Mouse (Mus musculus) right cerebral cortex, adult 2 months (tissue): ENCODE data around the gene 9130213A22Rik.

Experiments
- DNase-seq, 2 experiments: peaks; one replicate each; pipeline ENCODE4 v3.0.0; 2021 to 2022; ENCODE audit warnings: low spot score in 2 of 2

Gene 9130213A22Rik

DNA sequence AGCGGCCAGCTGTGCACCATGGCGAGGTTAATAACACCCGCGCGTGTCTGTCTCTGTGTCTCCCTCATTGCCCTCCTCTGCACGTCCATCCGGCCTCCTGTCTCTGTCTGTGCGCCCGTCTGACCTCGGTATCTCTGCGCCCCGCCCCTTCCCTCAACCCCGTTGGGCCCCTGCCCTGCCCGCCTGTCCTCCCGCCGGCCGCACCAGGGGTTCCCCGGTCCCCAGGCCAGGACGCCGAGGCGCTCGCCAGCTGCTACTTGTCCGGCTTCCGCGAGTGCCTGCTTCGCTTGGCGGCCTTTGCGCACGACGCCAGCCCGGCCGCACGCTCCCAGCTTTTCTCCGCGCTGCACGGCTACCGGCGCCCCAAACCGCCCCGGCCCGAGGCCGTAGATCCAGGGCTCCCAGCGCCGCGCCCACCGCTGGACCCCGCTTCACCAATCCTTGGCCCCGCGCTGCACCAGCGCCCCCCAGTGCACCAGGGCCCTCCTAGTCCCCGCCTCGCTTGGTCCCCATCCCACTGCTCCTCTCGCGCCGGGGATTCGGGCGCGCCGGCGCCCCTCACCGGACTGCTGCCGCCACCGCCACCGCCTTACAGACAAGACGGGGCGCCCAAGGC, at the start of gene 9130213A22Rik:
9130213A22Rik (minus strand) TSS at position 254 of the 616 bp plus-strand sequence.
- DNase-seq, result peak; percentile 81 to 85

DNA sequence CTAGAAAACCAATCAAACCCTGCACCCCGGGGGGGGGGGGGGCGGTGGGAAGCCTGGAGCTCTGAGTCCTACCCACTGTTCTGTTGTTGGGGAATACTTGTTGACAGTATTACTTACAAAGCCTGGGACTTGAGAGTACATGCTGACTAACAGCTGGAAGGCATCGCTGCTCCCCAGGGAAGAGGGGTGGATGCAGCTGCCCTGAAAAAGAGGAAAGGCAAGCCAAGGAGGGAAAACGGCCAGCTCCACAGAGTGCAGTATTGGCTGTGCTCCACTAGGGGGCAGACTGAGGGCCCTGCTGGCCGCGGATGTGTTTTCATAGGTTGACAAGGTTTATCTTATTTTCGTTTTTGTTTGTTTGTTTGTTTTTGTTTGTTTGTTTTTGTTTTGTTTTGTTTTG, 49.2 kb upstream of the 9130213A22Rik start:
- DNase-seq, result peak in 1 of 2 experiments; percentile 57

DNA sequence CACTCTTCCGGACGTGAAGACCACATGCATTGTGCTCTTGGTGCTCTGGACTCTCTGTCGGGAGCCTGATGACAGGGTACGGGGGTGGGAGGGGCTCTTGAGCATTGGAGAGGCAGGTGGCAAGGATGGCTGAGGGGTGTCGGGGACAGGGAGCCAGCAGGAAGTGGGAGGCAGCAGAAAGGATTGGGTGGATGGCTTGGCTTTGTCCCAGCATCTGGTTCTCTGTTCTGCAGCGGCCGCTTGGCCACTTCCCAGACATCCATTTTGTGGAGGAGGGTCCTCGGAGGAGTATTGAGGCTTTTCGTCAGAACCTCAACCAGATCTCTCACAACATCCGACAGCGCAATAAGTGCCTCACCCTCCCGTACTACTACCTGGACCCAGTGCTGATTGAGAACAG, 46.9 kb upstream of the 9130213A22Rik start:
- peak; percentile 62 to 63 for DNase-seq

DNA sequence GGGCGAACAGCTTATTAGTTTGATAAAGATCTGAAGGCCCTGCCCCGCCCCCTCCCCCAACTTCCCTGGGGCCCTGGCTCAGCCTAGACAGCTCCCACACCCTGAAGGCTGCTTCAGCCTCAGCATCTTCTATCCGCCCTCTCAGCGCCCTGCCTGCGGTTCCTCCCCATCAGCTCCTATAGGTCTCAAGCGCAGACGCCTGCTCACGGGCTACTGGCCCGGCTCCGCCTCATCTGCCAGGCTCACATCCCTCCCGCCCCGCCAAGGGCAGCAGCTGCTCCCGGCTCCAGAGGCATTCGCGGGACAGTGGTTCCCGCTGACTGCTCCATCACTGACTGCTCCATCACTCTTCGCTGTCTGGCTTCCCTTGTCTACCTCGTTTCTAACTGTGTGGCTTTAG, 34.4 kb upstream of the 9130213A22Rik start, which contains the start of gene Alox12b:
Alox12b (plus strand) TSS at position 190 of the 400 bp plus-strand sequence.
- peak in 1 of 2 experiments; percentile 25 for DNase-seq

DNA sequence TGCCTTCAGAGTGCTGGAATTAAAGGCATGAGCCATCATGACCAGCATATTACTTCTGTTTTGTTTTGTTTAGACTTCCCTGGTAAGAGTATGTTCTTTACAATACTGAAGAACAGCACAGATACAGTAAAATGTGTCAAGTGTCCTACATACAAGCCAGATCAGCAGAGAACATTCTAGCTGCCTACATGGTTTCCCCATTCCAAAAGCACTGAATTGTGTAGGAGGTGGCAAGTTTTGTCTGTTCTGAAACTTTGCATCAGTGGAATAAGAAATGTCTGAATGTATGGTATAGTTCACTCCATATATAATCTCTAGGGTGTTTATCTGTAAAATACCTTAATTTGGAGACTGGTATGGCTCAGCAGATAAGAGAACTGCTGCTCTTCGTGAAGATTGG, 33.0 kb upstream of the 9130213A22Rik start:
- no peak for DNase-seq

DNA sequence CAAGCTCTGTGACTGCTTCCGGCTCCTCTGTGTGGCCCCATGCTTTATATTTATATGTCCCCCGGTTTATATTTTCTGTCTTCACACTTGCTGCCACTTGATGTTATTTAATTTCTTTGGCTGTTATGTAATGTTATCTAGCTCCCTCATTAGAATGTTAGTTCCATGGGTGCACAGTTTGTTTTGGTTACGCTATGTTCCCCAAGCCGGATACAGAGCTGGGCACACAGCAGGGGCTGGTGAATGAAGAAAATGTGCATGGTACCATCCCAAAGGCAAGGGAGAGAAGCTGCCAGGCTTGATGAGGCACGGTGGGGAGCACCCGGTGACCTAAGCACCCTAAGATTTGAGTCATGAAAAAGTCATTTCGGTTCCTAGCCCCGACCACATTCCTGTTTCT, 31.4 kb upstream of the 9130213A22Rik start:
- DNase-seq, result no peak

DNA sequence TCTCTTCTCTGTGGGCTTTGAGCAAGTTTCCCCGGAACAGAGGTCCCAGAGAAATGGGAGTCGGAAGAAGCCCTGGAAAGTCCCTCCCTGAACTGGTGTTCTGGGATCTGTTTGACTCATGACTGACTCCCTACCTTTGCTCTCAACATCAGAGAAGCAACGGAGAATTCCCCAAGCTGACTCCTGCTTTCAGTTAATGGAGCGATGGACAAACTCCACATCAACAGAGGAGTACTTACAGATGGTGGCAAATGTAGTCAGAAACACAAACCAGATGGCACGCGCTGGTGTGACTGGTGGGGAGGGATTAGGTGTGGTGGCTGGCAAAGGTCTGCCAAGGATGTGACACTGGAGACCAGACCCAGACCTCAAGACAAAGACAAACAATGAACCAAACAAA, 28.6 kb upstream of the 9130213A22Rik start:
- no peak for DNase-seq

DNA sequence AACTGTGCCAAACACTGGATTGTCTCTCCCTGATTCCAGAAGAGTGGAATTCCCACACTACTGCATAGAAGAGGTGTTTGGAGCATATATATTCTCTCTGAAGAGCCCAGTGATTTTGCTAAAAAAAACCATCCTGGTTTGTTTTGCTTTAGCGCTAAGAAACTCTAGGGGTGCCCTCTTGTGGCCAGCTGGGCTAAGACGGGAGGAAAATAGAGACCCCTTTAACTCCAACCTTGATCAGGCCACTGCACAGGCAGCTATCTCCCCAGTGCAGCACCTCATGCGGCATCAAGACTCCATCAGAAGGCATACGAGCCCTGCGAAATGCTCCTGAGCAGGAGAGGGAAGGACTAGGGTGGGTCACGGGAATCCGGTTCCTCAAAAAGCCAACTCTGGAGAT, 28.1 kb upstream of the 9130213A22Rik start:
- DNase-seq, result peak; percentile 70 to 76

DNA sequence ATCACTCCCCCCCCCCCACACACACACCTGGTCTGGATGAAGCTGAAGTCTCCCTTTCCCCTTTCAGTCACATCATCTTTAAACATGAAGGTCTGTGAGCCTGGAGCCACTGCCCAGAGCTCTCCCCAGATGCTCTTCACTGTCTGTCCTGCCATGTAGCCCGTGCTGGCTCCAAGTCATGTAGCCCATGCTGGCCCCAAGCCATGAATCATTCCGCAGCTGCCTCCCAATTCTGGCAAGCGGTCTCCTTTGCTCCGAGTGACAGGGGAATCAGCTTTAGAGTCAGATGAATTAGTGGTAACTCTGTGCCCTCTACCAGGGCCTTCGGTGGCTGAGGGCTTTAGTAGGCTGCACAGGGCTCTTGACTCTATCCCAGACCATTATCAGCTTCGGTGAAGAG, 27.3 kb upstream of the 9130213A22Rik start:
- no peak for DNase-seq

DNA sequence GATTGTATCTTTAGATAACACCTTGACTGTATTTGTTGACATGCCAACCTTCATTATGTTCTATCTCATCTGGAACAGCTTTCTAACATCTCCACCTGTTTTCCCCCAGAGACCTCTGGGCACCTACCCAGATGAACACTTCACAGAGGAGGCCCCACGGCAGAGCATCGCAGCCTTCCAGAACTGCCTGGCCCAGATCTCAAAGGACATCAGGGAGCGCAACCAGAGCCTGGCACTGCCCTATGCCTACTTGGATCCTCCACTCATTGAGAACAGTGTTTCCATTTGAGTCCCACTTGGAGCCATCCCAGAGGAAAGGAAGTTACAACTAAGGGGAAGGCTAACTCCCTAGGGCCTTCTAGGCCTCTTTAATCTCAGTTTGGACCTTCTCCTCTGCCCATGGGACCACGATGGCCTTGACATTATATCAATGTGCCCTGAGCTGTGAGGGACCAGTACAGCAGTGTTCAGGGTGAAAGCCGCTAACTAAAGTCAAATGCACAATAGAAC, 26.1 kb upstream of the 9130213A22Rik start:
- no peak for DNase-seq

DNA sequence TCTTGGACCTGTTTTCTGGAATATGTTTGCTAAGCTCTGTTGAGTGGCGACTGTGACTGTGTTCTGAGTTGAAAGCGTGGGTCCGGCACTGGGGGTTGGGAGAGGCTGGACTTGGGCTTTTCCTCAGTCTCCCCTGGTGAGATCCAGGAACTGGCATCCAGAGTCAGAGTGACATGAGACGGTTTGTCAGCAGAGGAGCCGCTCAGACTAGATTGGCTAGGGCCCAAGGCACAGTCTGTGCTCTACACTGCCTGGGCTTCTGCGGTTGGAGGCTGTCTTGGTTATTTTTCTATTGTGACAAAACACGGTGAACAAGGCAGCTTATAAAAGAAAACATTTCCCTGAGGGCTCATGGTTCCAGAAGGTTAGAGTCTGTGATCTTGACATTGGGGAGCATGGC, 25.2 kb upstream of the 9130213A22Rik start:
- DNase-seq, result no peak

DNA sequence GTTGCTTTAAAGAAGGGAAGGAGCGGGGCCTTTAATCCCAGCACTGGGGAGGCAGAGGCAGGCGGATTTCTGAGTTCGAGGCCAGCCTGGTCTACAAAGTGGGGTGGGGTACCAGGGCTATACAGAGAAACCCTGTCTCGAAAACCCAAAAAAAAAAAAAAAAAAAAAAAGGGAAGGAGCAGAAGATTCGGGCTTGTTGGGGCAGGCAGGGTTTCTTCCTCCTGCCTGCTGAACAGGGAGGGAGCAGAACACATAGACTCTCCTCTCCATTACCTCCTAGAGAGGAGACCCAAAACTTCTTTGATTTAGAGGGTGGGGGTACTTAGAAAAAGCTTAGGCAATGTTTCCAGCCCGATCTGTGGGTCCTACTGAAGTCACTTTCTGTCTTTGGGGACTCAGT, 13.0 kb upstream of the 9130213A22Rik start:
- no peak for DNase-seq

DNA sequence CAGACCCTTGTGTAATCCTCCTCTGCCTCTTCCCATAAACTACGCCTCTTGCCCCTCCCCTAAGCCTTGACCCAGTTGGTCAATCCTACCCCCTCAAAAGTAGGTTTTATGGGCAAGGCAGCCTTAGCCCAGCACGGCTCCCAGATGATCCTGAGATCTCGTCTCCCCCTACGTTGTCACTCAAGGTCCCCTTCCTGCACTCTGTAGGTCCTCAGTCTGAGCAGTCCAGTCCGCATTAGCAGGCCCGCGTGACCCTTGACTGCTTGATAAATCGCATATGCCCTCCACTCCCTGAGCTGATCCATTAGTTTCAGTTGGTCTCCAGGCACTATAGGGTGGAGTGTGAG, 12.2 kb upstream of the 9130213A22Rik start:
- DNase-seq, result no peak

DNA sequence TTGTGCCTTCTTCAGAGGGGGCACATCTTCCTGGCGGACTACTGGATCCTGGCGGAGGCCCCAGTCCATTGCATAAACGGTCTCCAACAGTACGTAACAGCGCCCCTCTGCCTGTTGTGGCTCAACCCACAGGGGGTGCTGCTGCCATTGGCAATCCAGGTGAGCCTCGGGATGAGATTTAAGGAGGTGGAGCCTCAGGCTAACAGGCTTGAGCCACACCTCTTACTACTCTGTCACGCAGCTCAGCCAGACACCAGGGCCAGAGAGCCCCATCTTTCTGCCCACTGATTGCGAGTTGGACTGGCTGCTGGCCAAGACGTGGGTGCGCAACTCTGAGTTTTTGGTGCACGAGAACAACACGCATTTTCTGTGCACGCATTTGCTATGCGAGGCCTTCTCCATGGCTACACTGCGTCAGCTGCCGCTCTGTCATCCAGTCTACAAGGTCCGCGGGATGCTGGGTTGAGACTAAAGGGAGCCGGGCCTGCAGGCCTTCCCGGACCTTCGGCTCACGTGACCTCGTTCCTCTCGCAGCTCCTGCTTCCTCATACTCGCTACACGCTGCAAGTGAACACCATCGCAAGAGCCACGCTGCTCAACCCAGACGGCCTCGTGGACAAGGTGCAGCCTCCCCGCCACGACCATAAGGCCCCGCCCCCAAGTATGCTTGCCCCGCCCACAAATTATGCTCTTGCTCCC, 11.7 kb upstream of the 9130213A22Rik start:
- DNase-seq, result peak; percentile 87 to 91

DNA sequence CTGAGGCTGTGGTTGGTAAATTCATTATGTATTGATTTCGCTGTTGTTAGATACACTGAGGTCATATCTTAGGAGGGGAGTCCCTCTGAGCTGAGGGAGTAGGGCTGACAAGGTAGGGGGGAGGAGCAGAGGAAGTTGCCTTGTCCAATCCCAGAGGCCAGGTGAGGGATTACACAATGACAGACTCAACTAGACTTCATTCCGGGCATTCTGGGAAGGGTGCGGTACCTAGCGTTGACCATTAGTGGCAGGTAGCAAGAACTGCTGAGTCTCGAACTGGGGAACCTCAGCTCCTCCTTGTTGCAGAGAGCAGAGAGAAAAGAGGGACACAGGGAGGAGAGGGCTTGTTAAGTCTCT, 11.2 kb upstream of the 9130213A22Rik start:
- DNase-seq, result no peak

DNA sequence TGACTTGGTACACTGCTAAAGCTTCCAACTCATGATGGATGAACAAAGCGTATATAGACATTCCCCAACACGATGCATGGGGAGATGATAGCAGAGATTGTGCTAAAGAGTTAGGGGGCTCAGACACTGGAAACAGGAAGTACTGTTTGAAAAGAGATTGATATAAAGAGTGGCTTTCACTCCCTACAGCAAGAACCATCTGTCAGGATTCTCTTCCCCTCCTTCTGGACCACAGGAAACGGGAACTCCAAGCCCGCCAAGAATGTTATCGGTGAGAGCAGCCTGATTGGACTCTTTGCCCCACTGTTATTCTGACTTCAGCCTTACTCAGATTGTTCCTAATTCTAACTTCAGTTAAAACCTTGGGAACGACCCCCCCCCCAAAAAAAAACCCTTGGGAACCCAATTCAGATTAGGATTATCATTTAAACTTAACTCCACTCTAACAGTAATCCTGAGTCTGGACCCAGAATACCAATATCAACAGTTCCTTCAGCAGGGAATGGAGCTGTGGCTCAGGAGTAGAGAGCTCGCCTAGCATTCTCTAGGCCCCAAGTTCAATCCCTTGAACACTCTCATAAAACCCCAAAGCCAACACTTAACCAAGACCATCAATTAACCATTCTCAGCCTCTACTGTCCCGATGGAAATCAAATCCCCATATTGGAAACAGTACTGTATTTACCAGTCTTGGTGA, 6.2 kb upstream of the 9130213A22Rik start:
- DNase-seq, result no peak

DNA sequence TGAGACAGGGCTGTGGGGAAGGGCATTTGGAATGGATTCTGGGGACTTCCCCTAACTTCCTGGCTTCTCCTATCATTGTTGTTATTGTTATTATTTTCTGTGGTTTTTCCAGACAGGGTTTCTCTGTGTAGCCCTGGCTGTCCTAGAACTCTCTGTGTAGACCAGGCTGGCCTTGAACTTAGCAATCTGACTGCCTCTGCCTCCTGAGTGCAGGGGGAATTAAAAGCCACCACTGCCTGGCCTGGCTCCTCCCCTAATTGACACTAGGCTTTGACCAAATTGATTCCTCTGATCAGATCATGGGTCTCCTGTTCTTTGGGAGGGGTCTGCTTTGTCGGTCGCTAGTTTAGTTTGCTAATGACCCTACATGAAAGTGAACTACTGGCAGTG, 4.3 kb upstream of the 9130213A22Rik start:
- DNase-seq, result no peak

DNA sequence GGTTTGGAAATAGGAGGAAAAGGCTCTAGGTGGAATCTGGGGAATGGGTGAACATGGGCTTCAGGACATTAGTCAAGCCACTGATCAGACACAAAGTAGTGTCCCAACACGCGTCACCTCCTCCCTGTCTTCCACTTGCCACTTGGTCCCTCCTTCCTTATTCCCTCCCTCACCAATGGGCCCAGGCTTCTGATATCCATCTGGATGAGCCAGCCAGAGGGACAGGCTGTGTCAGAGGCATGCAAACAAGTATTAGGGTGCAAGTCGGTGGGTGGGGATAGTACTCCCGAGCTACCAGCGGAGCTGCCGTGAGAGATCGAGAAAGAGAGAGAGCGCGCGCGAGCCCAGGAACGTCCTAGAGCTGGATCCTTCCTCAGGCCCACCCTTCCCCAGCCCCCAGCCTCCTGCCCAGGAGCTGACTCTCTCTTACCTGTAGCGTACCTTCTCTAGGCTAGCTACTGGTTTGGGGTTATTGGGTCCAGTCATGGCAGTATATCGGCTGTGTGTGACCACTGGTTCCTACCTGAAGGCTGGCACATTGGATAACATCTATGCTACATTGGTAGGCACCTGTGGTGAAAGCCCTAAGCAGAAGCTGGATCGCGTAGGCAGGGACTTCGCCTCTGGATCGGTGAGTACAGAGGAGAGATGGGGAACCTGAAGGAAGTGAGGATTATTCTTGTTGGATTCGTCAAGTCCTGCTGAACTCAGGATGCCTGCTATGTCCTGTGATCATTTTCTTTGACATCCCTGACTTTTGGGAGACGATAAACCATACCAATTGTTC, 3.7 kb upstream of the 9130213A22Rik start:
- DNase-seq, result no peak

DNA sequence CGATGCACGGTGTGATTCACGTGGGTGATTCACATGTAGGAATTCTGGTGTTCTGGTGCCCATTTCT, 3.3 kb upstream of the 9130213A22Rik start, which contains the start of gene Aloxe3:
Aloxe3 (plus strand) TSS at position 45 of the 67 bp plus-strand sequence.
- no peak for DNase-seq

DNA sequence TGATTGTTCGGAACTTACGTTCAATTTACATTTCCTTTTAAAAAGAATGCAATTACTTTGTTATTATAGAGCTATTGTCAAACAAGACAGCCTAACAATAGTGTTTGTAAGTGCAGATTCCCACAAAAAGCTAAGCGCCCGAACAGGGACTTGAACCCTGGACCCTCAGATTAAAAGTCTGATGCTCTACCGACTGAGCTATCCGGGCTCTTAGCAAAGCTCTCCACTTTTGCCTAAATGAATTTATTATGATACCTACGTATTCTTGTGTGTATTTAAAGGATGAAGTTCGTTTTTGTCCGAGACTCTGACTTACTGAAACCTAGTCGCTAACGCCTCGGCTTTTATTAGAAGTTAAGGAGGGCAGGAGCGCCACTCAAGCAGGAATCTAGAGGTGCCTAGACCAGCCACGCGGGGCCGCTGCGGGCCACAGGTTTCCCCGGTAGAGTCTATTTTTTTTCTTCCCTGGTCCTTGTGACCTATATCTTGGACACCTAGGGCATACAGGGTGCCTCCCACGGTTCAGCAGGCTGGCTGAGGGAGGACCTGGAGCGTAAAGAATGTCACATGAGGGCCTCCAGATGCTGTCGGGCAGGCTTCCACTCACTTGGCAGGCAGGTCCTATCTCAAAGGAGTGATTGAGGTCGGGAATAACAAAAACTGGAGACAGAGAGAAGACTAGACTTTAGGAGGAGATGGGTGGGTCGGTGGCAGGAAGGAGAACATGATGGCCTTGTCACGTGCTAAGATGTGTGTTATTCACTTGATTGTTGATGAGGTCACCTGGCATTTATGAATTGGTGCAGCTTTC, 2.9 kb upstream of the 9130213A22Rik start:
- peak; percentile 83 to 86 for DNase-seq

DNA sequence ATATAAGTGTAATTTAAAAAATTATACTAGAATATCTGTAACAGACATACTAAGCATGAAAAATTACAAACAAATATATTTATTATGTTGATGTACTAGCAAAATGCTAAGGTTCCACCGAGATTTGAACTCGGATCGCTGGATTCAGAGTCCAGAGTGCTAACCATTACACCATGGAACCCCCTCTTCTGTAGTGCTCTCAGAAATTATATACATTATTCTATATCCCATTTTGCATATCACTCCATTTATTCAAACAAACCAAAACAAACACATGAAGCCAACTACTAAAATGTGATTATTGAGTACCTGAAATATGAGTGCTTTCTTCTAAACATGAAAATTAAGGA, 2.1 kb upstream of the 9130213A22Rik start:
- peak; percentile 64 to 78 for DNase-seq
